Mouse (Mus musculus) testis, adult 2 months (tissue): Measurements from ENCODE around the gene Acnat2. TPM values are rescaled to one million over a fixed set of nuclear protein-coding genes. Genes with fewer than 3 reads are reported as not detected.
"Not testable (repeated sequence)": the region's sequence is repeated elsewhere in the genome, so short reads cannot be mapped to it uniquely, and the experiment has no call there.

Experiments
- H3K27ac ChIP-seq: fragments of 200-500 bp; 2 replicates; pipeline ENCODE4 v1.5.1; 2012; ENCODE audit warnings: low read depth, low read length; ENCODE audit not compliant: control insufficient read depth, insufficient read depth
- H3K27me3 ChIP-seq: fragments of 200-500 bp; 2 replicates; pipeline ENCODE4 v1.6.1; 2012; ENCODE audit warnings: mild to moderate bottlenecking, low read length, moderate library complexity; ENCODE audit not compliant: control insufficient read depth, insufficient read depth
- H3K36me3 ChIP-seq: fragments of 200-500 bp; 2 replicates; pipeline ENCODE4 v1.6.1; 2012; ENCODE audit warnings: mild to moderate bottlenecking, low read length; ENCODE audit not compliant: control insufficient read depth, insufficient read depth
- H3K4me1 ChIP-seq: fragments of 200-500 bp; 2 replicates; pipeline ENCODE4 v1.6.1; 2012; ENCODE audit warnings: low read length; ENCODE audit not compliant: control insufficient read depth, insufficient read depth
- H3K4me3 ChIP-seq: fragments of 200-500 bp; 2 replicates; pipeline ENCODE4 v1.5.1; 2012; ENCODE audit warnings: low read depth, mild to moderate bottlenecking, low read length, moderate library complexity, mixed read lengths; ENCODE audit not compliant: control insufficient read depth
- CTCF ChIP-seq: fragments of 200-500 bp; IDR thresholded peaks from 2 replicates; pipeline ENCODE4 v1.5.1; 2012; ENCODE audit warnings: low read depth, mild to moderate bottlenecking, inconsistent platforms, low read length, moderate library complexity; ENCODE audit not compliant: control insufficient read depth, insufficient read depth, insufficient replicate concordance
- POLR2A ChIP-seq: fragments of 200-500 bp; IDR thresholded peaks from 2 replicates; pipeline ENCODE4 v1.6.1; 2012; ENCODE audit warnings: low read depth, mild to moderate bottlenecking, inconsistent platforms, low read length, moderate library complexity; ENCODE audit not compliant: control insufficient read depth
- polyA plus RNA-seq: library from polyadenylated mRNA; depleted of rRNA; stranded (reverse); fragments of >200 nt; gene quantifications from 2 replicates; pipeline ENCODE4 v1.2.3, GENCODE M21; 2012; rRNA removed

Acnat2 gene
- 0.15 and 0.17 TPM in 2 replicates for polyA plus RNA-seq

GRCm38 (mm10) chr4:49407957-49408356 is at the start of gene Acnat2:
Acnat2 (minus strand) TSS chr4:49408151.
- not testable (repeated sequence) for H3K27ac ChIP-seq, H3K27me3 ChIP-seq, H3K4me3 ChIP-seq, H3K36me3 ChIP-seq, H3K4me1 ChIP-seq

GRCm38 (mm10) chr4:49456171-49456570 is 48.2 kb upstream of the Acnat2 start:
- Histone ChIP-seq H3K27me3 (no peaks in the 10 kb centered on the region), H3K4me1 (no peaks in the 10 kb centered on the region), H3K4me3 (no peak overlapping the region), H3K27ac (no peak overlapping the region), H3K36me3 (no peaks in the 10 kb centered on the region)
- TF ChIP-seq POLR2A: no peak

- Histone ChIP-seq H3K27me3 (no peaks in the 10 kb centered on the region), H3K27ac (no peak overlapping the region), H3K4me1 (no peaks in the 10 kb centered on the region), H3K36me3 (no peaks in the 10 kb centered on the region), H3K4me3 (no peak overlapping the region)
- TF ChIP-seq CTCF (no peak), POLR2A (no peak)
Measured at GRCm38 (mm10) chr4:49451848-49452551, 44.0 kb upstream of the Acnat2 start.

DNA sequence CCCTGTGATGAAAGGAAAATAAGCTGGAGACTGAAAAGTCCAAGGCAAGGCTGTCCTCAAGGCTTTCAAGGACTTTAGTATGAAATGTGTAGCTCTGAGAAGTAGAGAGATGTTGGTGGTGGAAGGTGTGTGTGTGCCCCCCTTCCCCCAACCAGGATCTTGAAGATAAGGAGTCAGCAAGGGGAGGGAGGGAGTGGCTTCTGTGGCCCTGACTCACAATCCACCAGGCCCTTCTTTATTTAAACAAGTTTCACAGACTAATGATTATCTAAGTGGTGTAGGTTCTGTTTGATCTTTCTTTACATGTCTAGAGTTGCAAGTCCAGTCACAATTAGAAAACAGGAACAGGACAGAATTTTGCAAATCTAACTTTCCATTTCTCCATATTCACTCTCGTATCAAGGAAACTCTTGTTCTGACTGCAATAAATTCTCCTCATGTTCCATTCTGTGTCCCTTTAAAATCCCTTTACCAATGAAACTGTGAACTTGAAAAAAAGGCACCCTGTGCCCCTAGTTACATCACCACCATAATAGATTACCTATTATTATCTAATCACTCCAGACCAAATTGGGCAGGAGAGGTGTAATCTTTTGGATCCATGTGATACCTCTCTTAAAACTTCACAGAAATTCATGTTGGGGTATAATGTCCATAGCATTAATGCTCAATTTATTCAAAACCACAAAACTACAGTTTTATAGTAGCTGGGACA is 43.3 kb upstream of the Acnat2 start:
- not testable (repeated sequence) for H3K27ac ChIP-seq, H3K36me3 ChIP-seq, H3K4me3 ChIP-seq, H3K27me3 ChIP-seq, H3K4me1 ChIP-seq

DNA sequence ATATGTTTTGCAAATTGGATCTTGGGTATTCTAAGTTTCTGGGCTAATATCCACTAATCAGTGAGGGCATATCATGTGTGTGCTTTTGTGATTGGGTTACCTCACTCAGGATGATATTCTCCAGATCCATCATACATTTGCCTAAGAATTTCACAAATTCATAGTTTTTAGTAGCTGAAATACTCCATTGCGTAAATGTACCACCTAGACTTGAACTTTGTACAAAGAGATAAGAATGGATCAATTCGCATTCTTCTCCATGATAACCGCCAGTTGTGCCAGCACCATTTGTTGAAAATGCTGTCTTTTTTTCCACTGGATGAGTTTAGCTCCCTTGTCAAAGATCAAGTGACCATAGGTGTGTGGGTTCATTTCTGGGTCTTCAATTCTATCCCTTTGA is 29.0 kb upstream of the Acnat2 start:
- H3K27ac ChIP-seq, H3K27me3 ChIP-seq, H3K36me3 ChIP-seq, H3K4me3 ChIP-seq, H3K4me1 ChIP-seq: not testable (repeated sequence)

DNA sequence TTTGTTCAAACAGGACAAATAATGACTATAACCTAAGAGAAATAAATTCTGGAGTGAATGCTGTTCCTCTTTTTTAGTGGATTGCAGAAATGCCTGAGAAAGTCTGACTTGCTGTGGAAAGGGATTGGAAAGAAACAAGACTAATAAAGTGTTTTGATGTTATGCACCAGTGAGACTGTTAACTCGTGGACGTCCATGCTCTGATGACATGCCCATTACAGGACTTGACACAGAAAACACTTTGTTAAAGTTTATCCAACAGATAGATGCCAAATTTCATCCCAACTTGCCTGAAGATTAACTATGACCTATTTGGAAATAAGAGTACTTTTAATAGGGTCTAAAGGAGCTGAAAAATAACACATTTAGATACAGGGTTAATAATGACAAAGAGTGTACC is 2.2 kb upstream of the Acnat2 start:
- not testable (repeated sequence) for H3K27me3 ChIP-seq, H3K36me3 ChIP-seq, H3K4me3 ChIP-seq, H3K27ac ChIP-seq, H3K4me1 ChIP-seq

DNA sequence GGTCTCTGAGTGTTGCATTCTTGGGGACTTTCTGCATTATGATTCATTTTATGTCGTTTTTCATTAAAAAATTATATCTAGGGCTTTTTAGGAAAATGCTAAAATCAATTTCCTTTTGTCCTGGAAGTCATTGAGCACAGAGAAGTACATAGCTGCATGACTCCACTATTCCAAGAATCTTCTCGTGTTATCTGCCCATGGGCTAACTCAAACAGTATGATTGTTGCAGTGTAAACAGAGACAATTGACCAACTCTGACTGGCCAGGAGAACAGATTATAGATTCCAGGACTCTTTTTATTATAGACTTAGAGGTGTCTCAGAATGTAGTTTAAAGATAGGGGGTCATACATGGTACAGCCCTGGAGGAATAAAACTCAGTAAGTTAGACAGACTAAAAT is 21.1 kb downstream of the Acnat2 start:
- Histone ChIP-seq H3K4me3 (no peak overlapping the region), H3K36me3 (no peaks in the 10 kb centered on the region), H3K27me3 (no peaks in the 10 kb centered on the region), H3K4me1 (no peaks in the 10 kb centered on the region), H3K27ac (no peak overlapping the region)
- no peak for TF ChIP-seq POLR2A
- TF ChIP-seq CTCF: no peak

DNA sequence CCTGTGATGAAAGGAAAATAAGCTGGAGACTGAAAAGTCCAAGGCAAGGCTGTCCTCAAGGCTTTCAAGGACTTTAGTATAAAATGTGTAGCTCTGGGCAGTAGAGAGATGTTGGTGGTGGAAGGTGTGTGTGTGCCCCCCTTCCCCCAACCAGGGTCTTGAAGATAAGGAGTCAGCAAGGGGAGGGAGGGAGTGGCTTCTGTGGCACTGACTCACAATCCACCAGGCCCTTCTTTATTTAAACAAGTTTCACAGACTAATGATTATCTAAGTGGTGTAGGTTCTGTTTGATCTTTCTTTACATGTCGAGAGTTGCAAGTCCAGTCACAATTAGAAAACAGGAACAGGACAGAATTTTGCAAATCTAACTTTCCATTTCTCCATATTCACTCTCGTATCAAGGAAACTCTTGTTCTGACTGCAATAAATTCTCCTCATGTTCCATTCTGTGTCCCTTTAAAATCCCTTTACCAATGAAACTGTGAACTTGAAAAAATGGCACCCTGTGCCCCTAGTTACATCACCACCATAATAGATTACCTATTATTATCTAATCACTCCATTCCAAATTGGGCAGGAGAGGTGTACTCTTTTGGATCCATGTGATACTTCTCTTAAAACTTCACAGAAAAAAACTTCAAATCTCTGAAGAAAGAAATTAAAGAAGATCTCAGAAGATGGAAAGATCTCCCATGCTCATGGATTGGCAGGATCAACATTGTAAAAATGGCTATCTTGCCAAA is 24.2 kb downstream of the Acnat2 start:
- H3K27me3 ChIP-seq, H3K36me3 ChIP-seq, H3K4me3 ChIP-seq, H3K4me1 ChIP-seq, H3K27ac ChIP-seq: not testable (repeated sequence)

- not testable (repeated sequence) for H3K27ac ChIP-seq, H3K4me3 ChIP-seq, H3K36me3 ChIP-seq, H3K4me1 ChIP-seq, H3K27me3 ChIP-seq
Measured at GRCm38 (mm10) chr4:49368046-49368445, 39.9 kb downstream of the Acnat2 start.
